Mouse (Mus musculus): Measurements from ENCODE around the gene Nbeal2. TPM values are rescaled to one million over a fixed set of nuclear protein-coding genes. Genes with fewer than 3 reads are reported as not detected.

Nbeal2 gene
- polyA plus RNA-seq, 1 experiment from 2014 or later, result 6.4 TPM

DNA sequence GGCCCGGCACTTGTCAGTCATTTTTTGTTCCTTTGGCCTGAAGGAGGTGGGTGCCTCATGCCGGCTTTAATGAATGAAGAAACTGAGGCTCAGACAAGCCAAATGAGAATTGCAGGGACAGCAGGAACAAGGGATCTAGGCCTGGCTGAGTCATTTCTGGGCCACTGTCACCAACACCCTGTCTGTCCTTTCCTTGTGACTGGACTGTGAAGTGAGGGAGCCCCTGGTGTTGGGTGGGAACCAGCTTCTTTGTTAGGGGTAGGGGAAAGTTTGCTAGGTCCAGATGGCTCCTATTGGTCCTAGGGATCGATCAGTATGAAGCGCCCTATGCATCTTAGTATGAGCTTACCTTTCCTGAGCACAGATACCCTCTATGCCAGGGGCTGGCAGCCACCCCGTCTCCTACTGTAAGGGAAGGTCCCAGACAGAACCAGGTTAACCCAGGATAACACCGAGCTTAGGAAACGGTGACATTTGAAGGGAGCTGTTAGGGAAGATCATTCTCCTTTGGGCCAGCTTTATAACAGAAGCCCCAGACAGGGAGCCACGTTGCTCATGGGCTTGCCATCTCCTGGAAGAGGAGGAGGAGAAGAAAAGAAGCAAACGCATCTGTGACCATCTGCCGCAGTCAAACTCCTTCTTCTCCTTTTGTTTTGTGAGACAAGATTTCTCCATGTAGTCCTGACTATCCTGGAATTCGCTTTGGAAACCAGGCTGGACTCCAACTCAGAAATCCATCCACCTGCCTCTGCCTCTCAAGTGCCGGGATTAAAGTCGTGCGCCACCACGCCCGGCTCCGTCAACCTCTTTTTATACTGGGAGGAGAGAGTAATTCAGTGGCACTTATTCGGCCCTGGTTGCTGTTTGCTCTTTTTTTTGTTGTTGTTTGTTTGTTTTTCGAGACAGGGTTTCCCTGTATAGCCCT is 1.0 kb upstream of the Nbeal2 start:
- H3K4me3 ChIP-seq, result peak overlapping the region; percentile 69; the same call in 1 of the 2 replicates
- peaks cover 3% of the 10 kb centered on the region for H3K27me3 ChIP-seq (replicated peaks)
- H3K4me1 ChIP-seq, result peaks cover 54% of the 10 kb centered on the region
- peak overlapping the region; percentile 63 for H3K9ac ChIP-seq
- H3K36me3 ChIP-seq (replicated peaks), result no peaks in the 10 kb centered on the region
- no peaks in the 10 kb centered on the region for H3K9me3 ChIP-seq
- ATAC-seq (replicated peaks), result no peak
- H3K27ac ChIP-seq, result peak overlapping the region; percentile 3
- H3K4me2 ChIP-seq, result peak overlapping the region; percentile 95
- WGBS, result 81% methylated on average over 19 of the region's 19 CpGs

DNA sequence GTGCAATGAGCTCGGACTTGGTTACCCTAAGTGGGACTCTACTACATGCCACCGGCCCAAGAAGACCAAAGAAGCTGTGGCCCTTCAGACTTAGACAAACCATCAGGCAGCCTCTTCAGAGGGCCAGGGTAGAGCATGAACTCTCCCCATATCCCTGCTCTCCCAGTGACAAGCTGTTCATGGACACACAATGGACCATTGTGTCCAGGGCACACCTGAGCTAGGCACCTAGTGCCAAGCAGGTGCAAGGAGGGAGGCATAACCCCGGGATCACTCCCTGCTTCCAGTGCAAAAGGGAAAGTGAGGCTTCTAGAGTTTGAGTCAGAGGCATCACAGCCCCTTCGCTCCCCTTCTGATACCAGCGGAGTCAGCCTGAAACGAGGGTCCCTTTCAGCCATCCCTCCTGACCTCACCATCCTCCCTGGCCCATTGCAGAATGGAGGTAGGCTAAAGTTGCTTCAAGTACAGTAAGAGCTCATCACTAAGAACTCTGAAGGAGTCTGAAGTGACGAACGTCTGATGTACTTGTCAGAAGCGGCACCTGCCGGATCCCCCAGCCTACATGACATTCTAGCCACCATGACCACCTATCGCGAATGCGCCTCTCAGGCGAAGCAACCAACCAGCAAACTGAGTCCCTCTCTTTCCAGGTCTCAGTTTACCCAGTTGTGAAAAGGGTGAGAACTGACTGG is 852 bp downstream of the Nbeal2 start:
- Histone ChIP-seq H3K4me3 (peak overlapping the region; percentile 69), H3K4me1 (peaks cover 64% of the 10 kb centered on the region), H3K9ac (peak overlapping the region; percentile 63), H3K27ac (no peak overlapping the region), H3K27me3 (replicated peaks) (peaks cover 3% of the 10 kb centered on the region), H3K9me3 (no peaks in the 10 kb centered on the region), H3K36me3 (replicated peaks) (no peaks in the 10 kb centered on the region), H3K4me2 (peak overlapping the region; percentile 95)
- 20% methylated on average over 14 of the region's 14 CpGs for WGBS
- no peak for ATAC-seq (replicated peaks)

DNA sequence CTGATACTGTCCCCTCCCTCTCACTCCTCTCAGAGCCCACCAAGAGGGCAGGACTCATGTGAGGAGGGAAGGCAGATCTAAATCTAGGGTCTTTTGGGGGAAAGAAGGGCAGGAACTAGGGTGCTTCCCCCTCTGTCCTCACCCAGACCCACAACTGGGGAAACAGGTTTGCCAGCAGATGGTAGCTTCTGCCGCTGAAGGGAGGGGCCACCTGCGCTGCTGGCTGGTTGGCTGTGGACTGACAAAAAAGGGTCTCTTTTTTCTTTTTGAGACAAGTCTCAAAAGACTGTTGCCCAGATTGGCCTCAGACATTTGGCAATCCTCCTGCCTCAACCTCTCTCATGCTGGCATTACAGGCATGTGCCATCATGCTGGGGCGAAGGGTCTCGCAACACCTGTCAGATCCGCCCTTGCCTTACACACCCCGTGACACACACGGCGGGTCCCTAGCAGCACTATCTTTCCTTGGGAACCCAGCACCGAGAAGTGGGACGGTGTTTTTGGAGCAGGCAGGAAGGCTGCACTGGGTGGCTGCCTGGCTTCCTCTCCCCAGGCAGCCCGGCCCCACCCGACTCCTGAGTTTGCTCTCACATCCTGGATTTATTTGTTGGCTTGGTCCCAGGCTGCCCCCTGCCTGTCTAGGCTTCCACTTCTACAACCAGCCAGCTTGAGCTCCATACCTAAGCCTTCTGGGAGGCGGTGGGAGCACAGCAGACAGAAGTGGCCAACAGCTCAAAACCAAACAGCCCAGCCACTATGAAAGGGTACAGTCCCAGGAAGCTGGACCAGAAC is 1.8 kb downstream of the Nbeal2 start:
- no peak for ATAC-seq (replicated peaks)
- 43% methylated on average over 13 of the region's 13 CpGs for WGBS
- Histone ChIP-seq H3K9ac (no peak overlapping the region), H3K4me1 (peaks cover 54% of the 10 kb centered on the region), H3K27me3 (replicated peaks) (peaks cover 3% of the 10 kb centered on the region), H3K36me3 (replicated peaks) (no peaks in the 10 kb centered on the region), H3K27ac (no peak overlapping the region), H3K4me2 (peak overlapping the region; percentile 95), H3K9me3 (no peaks in the 10 kb centered on the region), H3K4me3 (0 out of 2 replicates have a peak overlapping the region, but pooled peaks have one; percentile 69)

DNA sequence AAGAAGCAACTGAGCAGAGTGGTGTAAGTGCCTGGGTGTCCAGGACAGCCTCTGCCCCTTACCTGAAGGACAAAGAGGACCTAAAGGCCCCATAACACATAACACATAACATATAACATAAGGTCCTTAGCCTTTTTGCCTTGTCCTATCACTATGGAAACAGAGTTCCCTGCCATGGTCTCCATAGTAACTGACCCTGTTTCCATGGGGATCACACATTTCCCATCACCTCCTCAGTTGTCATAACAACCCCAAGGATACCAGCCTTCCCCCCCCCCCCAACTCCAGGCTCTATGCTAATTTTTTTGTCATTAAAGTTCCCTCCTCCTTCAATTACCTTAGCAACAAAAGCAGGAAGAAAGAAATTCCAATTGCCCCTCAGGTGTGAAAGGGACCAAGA is 4.2 kb downstream of the Nbeal2 start:
- Histone ChIP-seq H3K4me1 (peaks cover 44% of the 10 kb centered on the region), H3K36me3 (replicated peaks) (no peaks in the 10 kb centered on the region), H3K9ac (no peak overlapping the region), H3K9me3 (no peaks in the 10 kb centered on the region), H3K4me3 (no peak overlapping the region), H3K27ac (peak overlapping the region; percentile 75), H3K27me3 (replicated peaks) (peaks cover 3% of the 10 kb centered on the region), H3K4me2 (peak overlapping the region; percentile 7; the same call in 1 of the 2 replicates)
- ATAC-seq (replicated peaks), result peak; percentile 44; the same call in 1 of the 2 replicates

DNA sequence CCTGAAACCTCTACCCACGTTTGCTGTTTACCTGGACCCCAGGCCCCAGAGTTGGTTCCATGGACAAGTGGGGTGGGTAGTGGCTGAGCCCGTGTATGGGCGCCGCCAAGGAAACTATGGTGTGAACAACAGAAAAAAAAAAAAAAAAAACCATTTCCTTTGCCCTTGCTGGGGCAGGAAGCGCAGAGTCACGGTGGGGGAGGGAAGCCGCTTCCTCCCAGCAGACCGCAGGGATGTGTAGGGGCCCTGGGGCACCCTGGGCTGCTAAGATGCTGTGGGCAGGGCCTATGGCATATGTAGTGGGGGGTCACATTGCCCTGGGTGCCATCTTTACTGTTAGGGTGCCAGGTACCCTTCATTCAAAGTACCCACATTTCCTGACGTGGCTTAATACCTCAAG is 8.7 kb downstream of the Nbeal2 start:
- 85% methylated on average over 9 of the region's 9 CpGs for WGBS
- Histone ChIP-seq H3K4me2 (no peak overlapping the region), H3K9ac (no peak overlapping the region), H3K27me3 (replicated peaks) (no peaks in the 10 kb centered on the region), H3K36me3 (replicated peaks) (no peaks in the 10 kb centered on the region), H3K27ac (no peak overlapping the region), H3K4me1 (peaks cover 16% of the 10 kb centered on the region), H3K9me3 (no peaks in the 10 kb centered on the region), H3K4me3 (no peak overlapping the region)
- no peak for ATAC-seq (replicated peaks)

DNA sequence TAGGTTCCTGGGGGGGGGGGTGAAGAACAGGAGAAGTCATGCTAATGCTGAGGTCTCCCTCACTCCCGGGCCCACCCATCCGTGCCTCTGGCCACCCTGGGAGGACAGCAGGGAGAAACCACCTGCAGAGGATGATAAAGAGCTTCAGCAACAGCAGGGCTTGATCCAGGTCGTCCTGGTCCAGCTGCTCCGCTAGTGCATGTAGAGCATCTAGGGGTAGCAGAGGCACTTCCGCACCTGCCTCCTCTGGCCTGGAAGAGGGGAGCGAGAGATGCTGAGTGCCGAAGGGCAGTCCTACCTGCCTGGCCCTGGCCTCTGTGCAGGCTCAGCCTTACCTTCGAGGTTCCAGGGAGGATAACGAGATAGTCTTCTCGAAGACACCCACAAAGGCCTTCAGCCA is 9.7 kb downstream of the Nbeal2 start:
- H3K27ac ChIP-seq, result no peak overlapping the region
- no peaks in the 10 kb centered on the region for H3K9me3 ChIP-seq
- H3K27me3 ChIP-seq (replicated peaks), result no peaks in the 10 kb centered on the region
- H3K4me3 ChIP-seq, result no peak overlapping the region
- H3K4me2 ChIP-seq, result no peak overlapping the region
- no peak overlapping the region for H3K9ac ChIP-seq
- WGBS, result 80% methylated on average over 10 of the region's 10 CpGs
- ATAC-seq (replicated peaks), result no peak
- H3K4me1 ChIP-seq, result peaks cover 7% of the 10 kb centered on the region; the same call in 1 of the 2 replicates
- H3K36me3 ChIP-seq (replicated peaks), result no peaks in the 10 kb centered on the region

DNA sequence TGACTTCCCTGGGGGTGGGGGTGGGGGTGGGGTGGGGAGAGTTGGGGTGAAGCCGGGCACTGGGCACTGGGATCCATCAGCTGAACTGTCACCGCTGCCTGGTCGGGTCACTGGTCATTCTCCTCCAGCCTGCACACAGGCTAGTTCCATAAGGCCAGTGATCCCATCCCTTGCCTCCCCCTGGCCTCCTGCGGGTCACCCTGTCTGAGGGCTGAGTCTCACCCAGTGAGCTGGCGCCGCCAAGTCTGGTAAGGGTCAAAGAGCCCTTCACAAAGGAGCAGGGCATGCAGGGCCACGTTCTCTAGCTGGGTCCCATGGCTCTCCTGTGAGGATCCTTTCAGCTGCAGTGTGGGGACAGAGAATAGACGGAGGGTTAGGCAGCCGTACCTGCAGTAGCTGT is 10.2 kb downstream of the Nbeal2 start:
- no peak overlapping the region for H3K9ac ChIP-seq
- H3K4me2 ChIP-seq, result no peak overlapping the region
- H3K36me3 ChIP-seq (replicated peaks), result no peaks in the 10 kb centered on the region
- H3K27ac ChIP-seq, result no peak overlapping the region
- H3K27me3 ChIP-seq (replicated peaks), result no peaks in the 10 kb centered on the region
- ATAC-seq (replicated peaks), result no peak
- 0 out of 2 replicates have a peak, but pooled peaks cover 2% of the 10 kb centered on the region for H3K4me1 ChIP-seq
- 71% methylated on average over 9 of the region's 9 CpGs for WGBS
- H3K4me3 ChIP-seq, result no peak overlapping the region
- H3K9me3 ChIP-seq, result no peaks in the 10 kb centered on the region

DNA sequence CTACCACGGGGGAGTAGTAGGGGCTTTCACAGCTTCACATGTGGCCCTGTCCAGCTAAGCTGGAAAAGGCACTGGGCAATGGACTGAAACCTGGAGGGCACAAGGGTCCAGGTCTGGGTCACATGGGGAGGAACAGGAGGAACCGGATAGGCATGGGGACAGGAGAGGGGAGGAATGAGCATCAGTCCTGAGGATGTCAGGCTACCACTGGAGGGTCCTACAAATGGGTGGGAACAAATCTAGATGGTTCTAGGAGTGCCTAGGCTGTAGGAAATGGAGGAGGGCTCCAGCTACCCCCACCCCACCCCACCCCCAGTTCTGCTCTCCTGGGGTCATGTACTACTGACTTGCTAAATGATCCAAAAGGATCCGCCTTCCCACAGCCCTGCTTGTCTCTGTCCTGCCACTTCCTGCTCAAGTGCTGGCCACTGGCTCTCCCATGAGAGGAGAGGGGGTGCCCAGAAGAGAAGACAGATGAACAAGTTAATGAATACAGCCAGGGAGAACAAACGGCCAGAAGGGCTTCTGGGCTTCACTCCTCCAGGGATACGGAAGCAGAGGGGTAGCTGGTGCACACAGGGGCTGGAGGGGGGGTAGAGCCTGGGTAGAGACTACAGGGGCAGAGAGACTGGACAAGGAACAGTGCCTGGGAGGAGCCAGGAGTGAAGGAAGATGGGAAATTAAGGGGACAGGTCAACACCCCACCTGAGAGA is 11.0 kb downstream of the Nbeal2 start:
- H3K27ac ChIP-seq, result no peak overlapping the region
- H3K4me3 ChIP-seq, result no peak overlapping the region
- H3K9ac ChIP-seq, result no peak overlapping the region
- H3K4me1 ChIP-seq, result no peaks in the 10 kb centered on the region
- no peaks in the 10 kb centered on the region for H3K27me3 ChIP-seq (replicated peaks)
- no peak overlapping the region for H3K4me2 ChIP-seq
- no peaks in the 10 kb centered on the region for H3K36me3 ChIP-seq (replicated peaks)
- 56% methylated on average over 5 of the region's 5 CpGs for WGBS
- ATAC-seq (replicated peaks), result no peak
- no peaks in the 10 kb centered on the region for H3K9me3 ChIP-seq

DNA sequence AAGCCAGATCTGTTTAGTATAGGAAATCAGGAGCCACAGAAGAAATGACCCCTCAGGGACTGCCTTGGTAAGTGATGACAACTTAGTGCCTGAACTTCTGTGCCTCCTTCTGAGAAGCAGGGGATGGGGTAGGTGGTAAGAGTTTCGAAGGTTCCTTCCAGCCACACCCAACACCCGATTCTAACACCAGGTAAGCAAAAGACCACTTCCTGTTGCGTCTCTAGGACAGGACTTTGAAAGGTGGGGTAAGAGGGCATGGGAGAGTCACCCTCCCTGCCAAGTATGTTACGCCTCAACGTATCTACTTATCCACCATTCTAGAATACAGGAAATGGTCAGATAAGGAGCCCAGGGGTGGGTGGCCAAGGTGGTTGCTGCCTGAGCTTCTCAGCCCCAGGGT is 13.0 kb downstream of the Nbeal2 start:
- no peak for ATAC-seq (replicated peaks)
- Histone ChIP-seq H3K4me2 (no peak overlapping the region), H3K27me3 (replicated peaks) (0 out of 2 replicates have a peak, but pooled peaks cover 2% of the 10 kb centered on the region), H3K4me3 (no peak overlapping the region), H3K9ac (no peak overlapping the region), H3K9me3 (no peaks in the 10 kb centered on the region), H3K4me1 (no peaks in the 10 kb centered on the region), H3K27ac (no peak overlapping the region), H3K36me3 (replicated peaks) (no peaks in the 10 kb centered on the region)
- WGBS, result 91% methylated on average over 5 of the region's 5 CpGs

DNA sequence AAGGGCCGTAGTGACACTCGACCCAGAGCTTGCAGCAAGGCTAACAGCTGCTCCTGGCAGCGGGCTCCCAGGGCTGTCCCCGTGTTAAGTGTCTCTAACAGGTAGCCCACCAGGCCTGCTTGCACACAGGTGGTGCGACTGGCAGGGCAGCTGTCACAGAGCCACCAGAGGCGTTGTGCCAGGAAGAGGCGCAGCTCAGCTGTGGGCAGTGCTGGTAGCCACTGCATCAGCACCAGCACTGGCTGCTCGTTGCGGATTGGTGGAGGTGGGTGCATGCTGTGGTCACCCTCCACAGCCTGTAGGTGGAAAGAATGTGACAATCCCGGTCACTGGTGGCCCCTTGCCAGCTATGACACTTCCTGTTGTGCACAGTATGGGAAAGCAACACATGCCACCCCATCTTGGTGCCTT is 15.3 kb downstream of the Nbeal2 start:
- no peak for ATAC-seq (replicated peaks)
- Histone ChIP-seq H3K27ac (no peak overlapping the region), H3K9me3 (no peaks in the 10 kb centered on the region), H3K4me3 (no peak overlapping the region), H3K9ac (no peak overlapping the region), H3K27me3 (replicated peaks) (peaks cover 9% of the 10 kb centered on the region), H3K4me1 (no peaks in the 10 kb centered on the region), H3K4me2 (no peak overlapping the region), H3K36me3 (replicated peaks) (no peaks in the 10 kb centered on the region)
- WGBS, result 83% methylated on average over 10 of the region's 10 CpGs

DNA sequence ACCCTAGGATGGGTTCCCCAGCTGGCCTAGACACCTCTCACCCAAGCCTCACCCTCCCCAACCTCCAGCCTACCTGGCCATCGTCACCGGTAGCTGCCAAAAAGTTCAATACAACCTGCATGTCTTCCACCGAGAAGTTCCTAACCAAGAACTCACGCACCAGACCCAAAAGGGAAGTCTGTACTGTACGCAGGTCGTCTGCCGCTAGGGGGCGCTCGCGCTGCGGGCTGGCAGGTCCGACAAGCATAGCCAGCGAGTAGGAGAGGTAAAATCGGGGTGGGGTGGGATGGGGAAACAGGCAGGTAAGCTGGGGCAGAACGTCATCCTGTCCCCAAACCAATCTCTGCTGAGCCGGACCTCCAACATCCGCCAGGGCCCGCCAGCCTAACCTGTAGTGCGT is 18.7 kb downstream of the Nbeal2 start:
- Histone ChIP-seq H3K4me2 (no peak overlapping the region), H3K27me3 (replicated peaks) (peaks cover 20% of the 10 kb centered on the region), H3K4me1 (peaks cover 15% of the 10 kb centered on the region), H3K9me3 (no peaks in the 10 kb centered on the region), H3K4me3 (no peak overlapping the region), H3K36me3 (replicated peaks) (no peaks in the 10 kb centered on the region), H3K27ac (no peak overlapping the region), H3K9ac (no peak overlapping the region)
- 7% methylated on average over 19 of the region's 19 CpGs for WGBS
- ATAC-seq (replicated peaks), result no peak; the same call in 1 of the 2 replicates

All from midbrain, embryonic 15.5 days (tissue).